Mouse (Mus musculus): Measurements from ENCODE around the gene Ipo4.

The Ipo4 gene

GRCm38 (mm10) chr14:55635523-55636007, at the start of gene Ipo4:
Gene Ipo4 (minus strand): TSS chr14:55635957.
- ATAC-seq (ENCODE audit: insufficient number of reproducible peaks, low FRiP score, low TSS enrichment), result peak; percentile 84

DNA sequence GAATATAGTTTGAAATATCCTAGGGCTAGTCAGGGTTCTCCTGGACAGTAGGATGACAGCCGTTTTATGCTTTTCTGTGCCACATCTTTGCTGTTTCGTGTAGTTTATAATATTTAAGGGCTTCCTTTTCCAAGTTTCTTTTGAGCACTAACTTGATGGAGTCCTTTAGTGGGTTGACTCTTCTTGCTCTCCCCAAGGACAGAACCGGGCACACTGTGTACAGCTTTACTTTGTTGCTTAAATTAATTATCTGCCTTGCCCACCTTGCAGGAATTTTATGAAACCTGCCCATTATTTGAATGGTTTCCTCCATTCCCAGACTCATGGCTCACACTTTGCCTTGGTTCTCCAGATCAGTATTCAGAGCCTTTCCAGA, 46.3 kb upstream of the Ipo4 start:
- peak; percentile 27; the same call in 1 of the 2 replicates for ATAC-seq (ENCODE audit: insufficient number of reproducible peaks, low FRiP score, low TSS enrichment)

DNA sequence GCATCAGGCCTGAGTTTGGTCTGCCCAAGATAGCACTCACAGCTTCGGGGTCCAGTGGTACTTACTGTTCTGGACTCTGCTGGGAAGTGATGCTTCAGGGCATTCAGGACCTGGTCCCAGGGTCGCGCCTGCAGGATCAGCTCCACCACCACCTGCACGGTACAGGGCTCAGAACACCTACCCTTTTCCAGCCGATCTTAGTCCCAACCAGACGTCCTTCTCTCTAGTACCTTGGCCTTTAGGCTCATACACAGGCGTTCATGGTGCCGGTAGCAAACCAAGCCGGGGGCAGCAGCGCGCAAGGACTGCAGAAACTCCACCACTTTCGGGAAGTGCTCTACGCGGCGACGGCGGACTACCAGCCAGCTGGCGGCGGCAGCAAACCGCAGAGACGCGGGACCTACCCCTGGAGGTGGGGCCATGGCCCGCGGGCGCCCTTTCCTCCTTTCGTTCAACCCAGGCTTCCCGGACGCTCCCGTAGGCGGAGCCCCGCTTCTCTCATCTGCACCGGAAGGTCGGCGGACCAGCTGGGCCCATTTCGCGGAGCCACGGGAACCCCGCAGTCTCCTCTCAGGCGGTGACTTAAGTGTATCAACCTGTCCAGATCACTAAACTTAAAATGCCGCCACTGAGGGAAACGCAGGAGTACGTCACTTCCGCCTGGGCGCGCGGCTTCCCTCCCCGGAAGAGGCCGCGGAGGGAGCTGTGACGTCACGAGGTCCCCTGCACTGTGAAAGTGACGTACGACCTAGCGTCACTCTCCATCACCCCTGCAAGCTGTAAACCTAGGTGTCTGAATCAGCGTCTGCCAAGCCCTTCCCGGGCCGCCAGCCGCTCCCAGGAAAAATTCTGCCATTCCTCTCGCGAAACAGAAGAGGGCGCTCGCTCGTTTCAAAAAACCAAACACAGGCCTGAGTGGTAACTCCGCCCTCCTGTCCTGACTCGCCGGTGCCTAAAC, 45.7 kb upstream of the Ipo4 start, which contains the start of gene Tinf2:
Tinf2 (minus strand) TSS at position 661 of the 958 bp plus-strand sequence.
- peak; percentile 97 for ATAC-seq (ENCODE audit: insufficient number of reproducible peaks, low FRiP score, low TSS enrichment)

- ATAC-seq (ENCODE audit: insufficient number of reproducible peaks, low FRiP score, low TSS enrichment), result no peak
Observed at GRCm38 (mm10) chr14:55677615-55678014, 41.9 kb upstream of the Ipo4 start.

GRCm38 (mm10) chr14:55672741-55673060, 36.9 kb upstream of the Ipo4 start:
- ATAC-seq (ENCODE audit: insufficient number of reproducible peaks, low FRiP score, low TSS enrichment), result no peak

DNA sequence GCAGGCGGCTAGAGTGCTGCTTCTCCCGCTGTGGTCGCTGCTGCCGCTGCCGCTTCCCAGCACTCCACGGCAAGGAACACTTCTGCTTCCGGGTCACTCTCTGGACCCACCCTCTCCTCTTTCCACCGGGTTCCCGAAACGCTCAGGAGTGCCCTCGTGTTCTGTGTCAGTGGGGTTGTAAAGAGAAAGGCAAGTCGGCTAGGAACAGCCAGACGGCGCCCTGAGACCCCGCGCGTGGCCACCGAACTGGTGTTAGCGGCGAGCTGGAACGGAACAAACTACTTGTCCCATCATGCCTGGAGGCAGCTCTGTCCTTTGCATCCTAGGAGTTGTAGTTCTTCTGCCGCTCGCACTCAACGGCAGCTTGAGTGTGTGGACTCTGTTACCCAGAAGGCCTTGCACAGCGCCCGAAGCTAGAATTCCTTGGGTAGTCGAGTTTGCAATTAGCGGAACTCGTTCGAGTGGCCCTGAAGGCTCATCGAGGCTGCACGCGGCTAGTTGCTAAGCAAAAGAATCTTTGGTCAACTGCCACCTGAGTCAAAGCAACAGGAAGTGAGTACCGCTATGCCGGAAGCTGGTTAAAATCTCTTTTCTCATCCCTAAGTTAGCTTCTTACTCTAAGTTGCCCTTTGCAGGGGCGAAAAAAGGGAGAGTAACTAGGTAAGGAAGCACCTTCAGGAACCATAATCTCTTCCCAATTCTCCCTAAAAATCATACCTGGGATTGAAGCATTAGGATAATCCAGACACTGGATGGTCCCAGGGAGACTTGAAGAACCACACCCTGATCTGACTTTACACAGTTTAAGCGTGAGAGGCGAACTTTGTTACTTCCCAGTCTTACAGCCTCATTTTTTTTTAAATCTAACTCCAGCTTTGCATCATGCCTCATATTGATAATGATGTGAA, 36.3 kb upstream of the Ipo4 start, which contains the start of the genes Gmpr2 and Nedd8:
Gmpr2 (plus strand) TSS at position 109 of the 908 bp plus-strand sequence.
Nedd8 (minus strand) TSS at position 292 of the 908 bp plus-strand sequence.
- ATAC-seq (ENCODE audit: insufficient number of reproducible peaks, low FRiP score, low TSS enrichment), result peak; percentile 99

GRCm38 (mm10) chr14:55671486-55671832, 35.7 kb upstream of the Ipo4 start:
- ATAC-seq (ENCODE audit: insufficient number of reproducible peaks, low FRiP score, low TSS enrichment), result peak; percentile 46; the same call in 1 of the 2 replicates

- ATAC-seq (ENCODE audit: insufficient number of reproducible peaks, low FRiP score, low TSS enrichment), result no peak
Observed at GRCm38 (mm10) chr14:55660636-55661035, 24.9 kb upstream of the Ipo4 start.

GRCm38 (mm10) chr14:55659960-55660573, 24.3 kb upstream of the Ipo4 start, which contains the start of gene Mdp1:
Gene Mdp1 (minus strand): TSS chr14:55660508.
- peak; percentile 94 for ATAC-seq (ENCODE audit: insufficient number of reproducible peaks, low FRiP score, low TSS enrichment)

DNA sequence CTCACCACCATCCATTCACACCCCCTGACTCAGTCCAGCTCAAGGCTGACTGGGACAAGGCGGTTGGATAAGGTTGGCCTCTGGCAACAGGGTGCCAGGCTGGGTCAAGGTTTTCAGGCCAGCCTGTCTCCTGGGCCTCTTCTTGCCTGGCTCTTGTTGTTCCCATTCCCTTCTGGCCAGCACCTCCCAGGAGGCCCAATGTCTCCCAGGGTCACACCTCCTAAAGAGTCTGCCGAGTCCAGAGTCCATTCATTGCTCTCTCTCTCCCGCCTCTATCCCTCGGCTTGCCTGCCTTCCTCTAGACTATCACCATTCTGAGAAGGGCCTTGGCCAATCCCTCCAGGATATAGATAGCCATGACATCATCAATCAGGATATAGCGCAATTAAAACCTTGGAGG, 22.3 kb upstream of the Ipo4 start:
- no peak for ATAC-seq (ENCODE audit: insufficient number of reproducible peaks, low FRiP score, low TSS enrichment)

DNA sequence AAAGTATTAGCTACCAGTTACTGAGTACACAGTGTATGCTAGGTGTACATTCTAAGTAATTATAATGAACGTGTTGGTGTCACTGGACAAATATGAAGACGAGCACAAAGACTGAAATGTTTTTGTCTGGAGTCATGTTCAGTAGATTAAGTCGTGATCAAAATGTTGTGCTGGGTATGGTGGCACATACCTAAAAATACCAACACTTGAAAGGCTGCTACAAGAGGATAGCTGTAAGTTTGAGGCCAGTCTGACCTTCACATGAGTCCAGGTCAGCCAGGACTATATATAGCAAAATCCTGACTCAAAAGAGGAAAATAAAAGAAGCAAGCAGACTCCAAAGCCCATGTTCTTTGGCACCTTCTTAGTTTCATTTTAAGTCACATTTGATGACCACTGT, 21.2 kb upstream of the Ipo4 start:
- no peak for ATAC-seq (ENCODE audit: insufficient number of reproducible peaks, low FRiP score, low TSS enrichment)

- no peak for ATAC-seq (ENCODE audit: insufficient number of reproducible peaks, low FRiP score, low TSS enrichment)
Observed at GRCm38 (mm10) chr14:55651528-55651927, 15.8 kb upstream of the Ipo4 start.

DNA sequence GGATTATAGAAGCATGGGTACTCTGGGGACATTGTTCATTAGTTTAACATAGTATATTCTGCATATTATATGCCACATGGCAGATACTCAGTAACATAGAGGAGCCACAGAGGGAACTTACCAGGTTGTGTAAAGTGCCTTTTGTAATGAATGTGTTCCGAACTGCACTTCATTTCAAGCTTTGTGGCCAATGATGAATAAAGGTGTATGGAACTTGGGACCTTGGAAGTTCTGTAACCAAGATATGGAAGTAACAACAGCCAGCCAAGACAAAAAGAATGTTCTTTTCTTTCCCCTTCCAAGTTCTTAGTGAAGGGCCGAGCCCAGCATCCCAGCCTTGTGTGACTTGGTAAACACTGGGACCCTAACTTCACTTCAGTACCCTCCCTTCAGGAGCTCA, 14.1 kb upstream of the Ipo4 start, which contains the start of gene Tssk4:
Tssk4 (plus strand) TSS at position 301 of the 400 bp plus-strand sequence.
- ATAC-seq (ENCODE audit: insufficient number of reproducible peaks, low FRiP score, low TSS enrichment), result no peak

GRCm38 (mm10) chr14:55644261-55644888, 8.6 kb upstream of the Ipo4 start:
- no peak for ATAC-seq (ENCODE audit: insufficient number of reproducible peaks, low FRiP score, low TSS enrichment)

GRCm38 (mm10) chr14:55643060-55643907, 7.5 kb upstream of the Ipo4 start, which contains the start of gene Tm9sf1:
Gene Tm9sf1 (minus strand): TSS chr14:55643806.
- ATAC-seq (ENCODE audit: insufficient number of reproducible peaks, low FRiP score, low TSS enrichment), result peak; percentile 82

GRCm38 (mm10) chr14:55642679-55643059, 6.9 kb upstream of the Ipo4 start:
- ATAC-seq (ENCODE audit: insufficient number of reproducible peaks, low FRiP score, low TSS enrichment), result peak; percentile 10; the same call in 1 of the 2 replicates

DNA sequence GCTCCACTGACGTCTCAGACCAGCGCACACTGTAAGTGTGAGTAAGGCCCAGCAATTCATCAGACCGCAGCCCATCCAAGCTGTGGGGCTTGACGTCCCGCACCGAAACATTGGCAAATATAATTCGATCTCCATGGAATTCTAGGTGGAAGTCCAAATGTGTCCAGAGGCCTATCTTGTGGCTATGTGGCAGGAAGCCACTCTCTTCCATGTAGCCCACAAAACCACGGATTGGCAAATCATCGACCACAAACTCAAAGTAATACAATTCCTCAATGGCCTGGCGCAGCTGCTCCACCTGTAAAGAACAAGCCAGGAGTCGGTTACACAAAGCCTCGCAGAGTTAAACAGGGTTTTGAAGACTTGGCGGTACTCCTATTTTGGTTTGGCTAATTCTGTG, 5.5 kb upstream of the Ipo4 start:
- no peak for ATAC-seq (ENCODE audit: insufficient number of reproducible peaks, low FRiP score, low TSS enrichment)

- ATAC-seq (ENCODE audit: insufficient number of reproducible peaks, low FRiP score, low TSS enrichment), result no peak
Observed at GRCm38 (mm10) chr14:55640816-55641215, 5.1 kb upstream of the Ipo4 start.

DNA sequence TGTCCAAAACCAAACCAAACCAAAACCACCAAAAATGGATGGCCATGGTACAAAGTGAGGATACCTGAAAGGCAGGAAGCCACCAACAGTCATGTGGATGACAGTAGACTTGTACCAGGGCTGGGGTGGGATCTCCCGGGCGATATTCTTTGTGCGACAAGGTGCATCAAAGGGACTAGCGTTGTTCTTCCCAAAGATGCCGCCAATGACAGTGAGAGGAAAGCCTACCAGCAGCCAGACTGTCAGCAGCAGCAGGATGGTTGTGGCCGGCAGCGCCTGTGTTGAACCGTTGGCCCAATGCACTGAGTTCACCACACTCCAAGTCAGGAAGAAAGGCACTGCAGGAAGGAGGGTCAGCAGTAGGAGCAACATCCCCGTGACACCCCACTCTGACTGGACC, 2.0 kb upstream of the Ipo4 start, which contains the start of gene Gm49378:
Gm49378 (minus strand) TSS at position 101 of the 400 bp plus-strand sequence.
- no peak for ATAC-seq (ENCODE audit: insufficient number of reproducible peaks, low FRiP score, low TSS enrichment)
